Mouse (Mus musculus) urinary bladder, postnatal 14 days (tissue): ENCODE data around the gene Kdr.
A peak's percentile ranks its signal among the peaks of the same experiment; 100 is the strongest.
"Not testable (repeated sequence)": the region's sequence is repeated elsewhere in the genome, so short reads cannot be mapped to it uniquely, and the experiment has no call there.

ENCODE experiments used
- DNase-seq: peaks from one replicate; pipeline ENCODE4 v3.0.0; 2021; ENCODE audit warnings: low spot score

Gene Kdr

DNA sequence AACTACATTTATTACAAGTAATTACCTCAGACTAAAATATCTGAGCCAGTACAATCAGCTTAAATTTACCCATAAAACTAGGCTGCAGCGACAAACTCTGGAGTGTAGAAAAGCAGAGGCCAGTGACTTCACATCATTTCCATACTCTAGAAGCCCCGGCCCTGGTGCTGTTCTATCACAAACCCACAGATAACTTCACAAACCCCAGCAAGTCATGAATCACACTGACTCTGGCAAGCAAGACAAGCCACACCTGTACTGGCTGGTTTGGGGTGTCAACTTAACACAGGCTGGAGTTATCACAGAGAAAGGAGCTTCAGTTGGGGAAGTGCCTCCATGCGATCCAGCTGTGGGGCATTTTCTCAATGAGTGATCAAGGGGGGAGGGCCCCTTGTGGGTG, 18.4 kb downstream of the Kdr start:
- no peak for DNase-seq

DNA sequence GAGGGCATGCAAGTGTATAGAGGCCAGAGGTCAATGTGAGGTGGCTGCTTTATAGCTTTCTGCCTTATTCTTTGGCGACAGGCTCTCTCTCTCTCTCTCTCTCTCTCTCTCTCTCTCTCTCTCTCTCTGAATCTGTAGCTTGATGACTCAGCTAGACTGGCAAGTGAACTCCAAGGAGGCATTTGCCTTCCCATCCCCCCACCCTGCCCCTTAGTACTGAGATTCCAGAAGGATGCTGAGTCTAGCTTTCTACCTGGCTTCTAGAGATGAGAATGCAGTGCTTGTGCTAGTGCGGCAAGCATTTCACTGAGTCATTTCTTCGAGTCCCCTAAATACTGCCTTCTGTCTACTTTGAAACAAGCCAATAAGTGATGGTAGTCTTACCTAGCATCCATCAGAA, 21.7 kb downstream of the Kdr start:
- no peak for DNase-seq

DNA sequence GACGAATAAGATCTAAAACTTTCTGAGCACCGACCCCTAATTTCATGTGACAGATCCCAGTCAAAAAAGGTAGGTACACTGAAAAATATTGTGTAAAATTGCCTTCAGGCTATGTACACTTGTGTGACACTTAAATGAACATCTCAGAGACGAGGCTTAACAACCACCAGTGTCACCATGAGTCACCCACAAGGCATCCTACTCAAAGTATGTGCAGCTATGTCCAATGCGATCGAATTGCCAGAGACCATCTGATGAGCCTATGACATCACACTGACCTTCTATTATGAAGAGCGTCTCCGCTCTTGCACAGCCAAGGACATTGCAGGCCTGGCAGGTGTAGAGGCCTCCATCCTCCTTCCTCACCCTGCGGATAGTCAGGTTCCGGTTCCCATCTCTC, 22.4 kb downstream of the Kdr start:
- DNase-seq = no peak

DNA sequence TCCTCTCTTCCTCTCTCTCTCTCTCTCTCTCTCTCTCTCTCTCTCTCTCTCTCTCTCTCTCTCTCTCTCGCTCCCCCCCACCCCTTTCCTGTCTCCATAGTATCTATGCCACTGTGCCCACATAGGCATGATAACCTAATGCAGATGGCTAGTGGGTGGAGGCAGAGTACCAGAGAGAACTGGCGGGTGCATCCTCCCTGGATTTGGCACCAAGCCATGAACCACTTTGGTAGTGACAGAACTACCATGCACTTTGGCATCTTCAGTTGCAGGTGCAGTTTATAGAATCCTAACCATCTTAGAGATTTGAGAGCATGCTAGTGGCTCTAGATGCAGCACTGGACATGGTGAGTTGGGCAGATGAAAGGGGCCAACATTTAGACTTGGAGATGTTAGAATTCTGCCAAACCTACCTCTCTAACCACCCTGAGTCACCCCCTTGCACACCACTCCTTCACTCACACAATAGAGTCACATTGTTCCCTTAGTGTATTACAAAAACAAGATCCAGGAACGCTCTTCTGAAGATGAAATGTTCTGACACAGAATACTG, 23.4 kb downstream of the Kdr start:
- no peak for DNase-seq

DNA sequence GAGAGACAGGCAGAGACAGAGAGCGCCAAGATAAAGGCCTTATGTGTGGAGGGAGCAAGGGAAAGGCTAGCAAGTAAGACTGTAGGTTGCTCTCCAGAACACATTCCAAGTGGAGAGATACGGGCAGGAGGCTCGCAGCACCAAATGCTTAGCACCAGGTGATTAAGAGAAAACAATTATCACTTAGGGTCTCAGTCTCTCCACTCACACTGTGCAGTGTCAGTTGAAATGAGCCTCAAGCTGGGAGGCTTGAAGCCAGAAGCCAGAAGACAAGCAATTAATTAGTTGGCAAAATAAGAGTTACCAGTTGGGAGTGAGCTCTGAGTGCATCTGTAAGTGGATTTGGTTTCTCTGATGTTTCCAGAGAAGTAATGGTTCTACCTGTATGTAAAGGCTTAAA, 24.0 kb downstream of the Kdr start:
- DNase-seq = no peak

DNA sequence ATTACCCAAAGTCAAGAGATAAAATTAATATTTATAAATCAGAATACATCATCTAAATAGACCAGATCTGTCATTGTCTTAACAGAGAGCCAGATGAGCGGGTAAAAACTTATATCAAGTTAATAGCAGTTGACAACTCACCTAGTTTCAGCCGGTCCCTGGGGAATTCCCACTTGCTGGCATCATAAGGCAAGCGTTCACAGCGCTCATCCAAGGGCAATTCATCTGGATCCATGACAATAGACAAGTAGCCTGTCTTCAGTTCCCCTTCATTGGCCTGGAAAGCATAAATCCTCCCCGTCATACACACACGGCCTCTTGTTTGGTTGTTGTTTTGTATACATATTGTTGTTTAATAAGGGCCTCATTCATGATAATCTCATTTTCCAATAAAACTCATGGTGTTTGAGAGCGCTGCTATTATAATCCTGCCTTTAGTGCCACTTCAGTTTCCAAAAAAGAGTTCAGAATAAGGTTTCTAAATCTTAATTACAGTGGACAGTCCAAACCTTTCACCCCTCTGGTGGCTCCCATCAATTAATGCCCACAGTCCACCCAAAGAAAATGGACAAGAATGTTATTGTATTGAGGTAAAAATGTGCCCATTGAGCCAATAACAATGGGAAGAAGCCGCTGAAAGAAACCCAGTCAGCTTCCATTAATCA, 26.0 kb downstream of the Kdr start:
- DNase-seq = no peak

DNA sequence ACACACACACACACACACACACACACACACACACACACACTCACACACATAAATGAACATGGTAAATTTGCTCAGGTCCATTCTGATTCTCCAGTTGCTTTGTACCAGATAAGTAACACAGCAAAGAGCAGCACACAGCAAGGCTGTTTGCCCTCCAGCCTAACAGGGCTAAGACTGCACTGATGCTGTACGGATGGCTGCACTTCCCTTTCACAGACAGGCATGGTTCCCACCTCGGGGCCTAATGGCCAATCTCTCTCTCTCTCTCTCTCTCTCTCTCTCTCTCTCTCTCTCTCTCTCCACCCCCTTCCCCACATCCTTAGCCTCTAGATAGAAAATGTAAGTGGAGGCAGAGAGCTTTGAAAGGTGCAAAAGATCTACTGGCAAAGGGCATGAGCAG, 27.4 kb downstream of the Kdr start:
- DNase-seq = no peak

DNA sequence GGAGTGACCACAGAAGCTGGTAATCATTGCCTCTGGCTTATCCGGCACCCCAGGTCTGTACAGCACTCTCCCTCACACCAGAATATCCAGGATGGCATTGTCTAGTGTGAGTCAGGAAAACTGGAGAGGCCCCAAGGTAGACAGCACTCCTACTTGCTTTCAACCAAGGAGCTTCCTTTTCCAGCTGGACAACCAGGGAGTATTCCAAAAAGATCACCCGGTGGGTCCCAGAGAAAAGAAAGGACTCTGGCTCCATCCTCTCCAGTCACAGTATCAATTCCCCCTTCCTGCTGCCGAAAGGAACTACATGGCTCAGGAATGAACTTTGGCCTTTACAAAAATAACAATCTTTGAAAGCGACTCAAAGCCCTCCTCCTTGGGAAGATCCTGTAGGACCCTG, 32.9 kb downstream of the Kdr start:
- DNase-seq = no peak

DNA sequence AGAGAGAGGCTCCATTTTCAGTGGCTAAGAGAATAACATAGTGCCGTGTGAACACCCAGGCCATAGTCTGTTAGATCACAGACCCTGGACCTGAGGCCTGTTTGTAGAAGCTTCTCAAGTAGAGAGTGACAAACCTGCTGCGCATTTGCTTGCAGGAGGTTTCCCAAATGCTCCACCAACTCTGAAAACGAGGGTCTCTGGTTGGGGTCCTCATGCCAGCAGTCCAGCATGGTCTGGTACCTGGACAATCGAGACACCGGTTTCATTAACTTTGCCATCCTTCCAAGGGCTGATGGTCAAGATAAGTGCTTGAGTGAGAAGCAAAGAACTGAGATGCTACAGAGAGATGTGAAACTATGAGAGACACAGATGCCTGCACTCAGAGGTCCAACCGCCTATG, 35.0 kb downstream of the Kdr start:
- no peak for DNase-seq

DNA sequence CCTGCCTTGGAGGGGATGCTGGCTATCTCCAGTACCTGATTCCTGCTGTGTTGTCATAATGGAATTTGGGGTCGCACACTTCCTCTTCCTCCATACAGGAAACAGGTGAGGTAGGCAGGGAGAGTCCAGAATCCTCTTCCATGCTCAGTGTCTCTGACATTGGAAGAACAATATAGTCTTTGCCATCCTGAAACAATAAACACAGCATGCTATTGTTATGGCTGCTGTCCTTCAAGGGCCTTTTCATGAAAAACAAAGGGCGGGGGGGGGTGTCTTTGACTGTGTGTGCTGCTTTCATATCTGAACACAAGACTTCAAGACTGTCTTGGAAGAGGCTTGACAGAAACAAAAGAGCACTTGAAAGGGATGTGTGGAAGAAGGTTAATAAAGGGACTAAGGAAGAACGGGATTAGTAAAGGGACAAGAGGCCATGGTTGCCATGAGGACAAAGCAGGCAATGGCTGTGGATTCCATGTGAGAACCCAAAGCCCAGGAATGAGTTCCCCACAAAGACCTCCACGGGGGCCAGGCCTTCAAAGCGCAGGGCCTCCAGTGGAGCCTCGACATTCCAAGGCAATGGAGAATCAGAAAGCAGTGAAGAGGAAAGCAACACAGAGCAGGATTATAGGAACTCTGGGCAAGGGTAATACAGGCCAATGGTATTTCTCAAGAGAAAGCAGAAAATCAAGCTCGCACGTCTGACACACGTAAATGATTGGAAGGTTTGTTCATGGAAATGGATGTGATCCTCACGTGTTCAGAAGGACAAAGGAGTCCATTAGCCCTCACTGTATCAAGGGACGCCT, 36.3 kb downstream of the Kdr start:
- no peak for DNase-seq

DNA sequence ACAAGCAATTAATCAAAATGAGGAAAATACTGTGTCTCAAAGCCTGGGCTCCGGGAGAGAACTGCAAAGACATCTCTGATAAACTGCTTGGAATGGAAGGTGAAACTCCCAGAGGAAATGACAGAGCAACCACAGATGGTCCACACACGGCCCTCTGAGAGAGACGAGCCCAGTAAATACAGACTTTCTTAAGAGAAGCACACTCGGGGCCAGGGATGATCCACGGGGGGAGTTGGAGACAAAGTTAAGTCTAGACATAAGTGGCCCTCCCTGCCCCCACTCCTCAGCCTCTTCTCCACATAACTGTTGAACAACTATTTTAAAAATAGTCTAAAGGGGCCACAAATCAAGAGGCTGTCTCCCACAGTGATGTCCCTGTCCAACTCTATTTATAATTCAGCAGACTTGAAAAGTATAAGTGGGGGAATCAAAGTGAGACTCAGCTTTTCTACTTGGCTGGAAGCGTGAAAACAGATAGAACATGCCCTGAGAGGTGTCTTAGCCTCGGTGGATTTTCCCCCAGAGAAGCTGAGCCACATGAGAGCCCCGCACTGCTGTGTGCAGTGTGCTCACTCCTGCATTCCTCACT, 39.0 kb downstream of the Kdr start:
- DNase-seq = no peak

DNA sequence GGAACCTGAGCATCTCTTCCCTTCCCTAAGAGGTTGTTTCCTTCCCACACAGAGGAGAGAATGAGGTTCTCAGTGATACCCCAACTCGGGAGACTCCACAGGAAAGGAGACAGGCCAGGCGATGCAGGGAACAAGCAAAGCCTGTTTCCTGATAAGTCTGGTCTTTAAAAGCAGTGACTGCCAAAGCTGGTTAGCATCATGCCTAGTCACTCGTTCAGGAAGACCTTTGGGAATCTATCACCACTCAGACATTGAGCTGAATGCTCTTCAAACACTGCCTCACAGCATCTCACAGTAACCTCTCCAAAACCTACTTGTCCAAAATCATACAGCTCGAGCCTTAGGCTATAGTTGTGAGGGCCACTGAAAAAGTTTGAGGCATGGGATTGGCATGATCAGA, 40.2 kb downstream of the Kdr start:
- no peak for DNase-seq

DNA sequence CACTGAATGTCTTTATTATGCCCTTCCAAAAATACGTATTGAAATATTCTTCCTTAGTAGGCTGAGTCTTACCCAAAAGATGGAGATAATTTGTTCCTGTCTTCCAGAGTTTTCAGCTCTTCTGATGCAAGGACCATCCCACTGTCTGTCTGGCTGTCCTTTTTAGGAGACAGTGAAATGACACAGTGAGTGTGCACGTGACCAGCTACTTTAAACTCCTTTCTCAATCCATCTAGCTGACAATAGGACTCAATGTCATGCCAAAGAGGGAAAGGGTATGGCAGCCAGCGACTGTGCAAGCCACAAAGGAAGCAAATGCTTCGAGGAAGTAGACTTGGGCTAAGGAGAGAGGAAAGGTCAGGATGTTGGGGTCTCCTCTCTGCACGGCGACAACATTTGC, 42.0 kb downstream of the Kdr start:
- DNase-seq = no peak

DNA sequence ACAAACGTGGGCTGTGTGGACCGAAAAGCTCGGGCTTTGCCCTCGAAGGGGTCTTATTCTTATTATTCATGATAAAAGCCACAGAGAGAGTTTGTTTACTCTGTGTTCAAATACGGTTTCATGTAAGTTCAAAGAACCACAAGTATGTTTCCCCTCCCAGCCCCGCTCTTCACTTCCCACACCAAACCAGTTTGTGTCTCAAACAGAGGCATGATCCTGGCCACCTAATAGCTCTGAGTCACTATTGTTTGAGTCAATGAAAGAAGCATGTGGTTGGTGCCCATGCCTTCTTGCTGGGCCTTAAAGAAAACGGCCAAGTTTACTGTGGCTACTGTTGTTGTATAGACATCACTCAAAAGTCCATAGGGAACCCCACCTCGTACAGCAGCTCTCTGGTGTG, 43.0 kb downstream of the Kdr start:
- DNase-seq = no peak

DNA sequence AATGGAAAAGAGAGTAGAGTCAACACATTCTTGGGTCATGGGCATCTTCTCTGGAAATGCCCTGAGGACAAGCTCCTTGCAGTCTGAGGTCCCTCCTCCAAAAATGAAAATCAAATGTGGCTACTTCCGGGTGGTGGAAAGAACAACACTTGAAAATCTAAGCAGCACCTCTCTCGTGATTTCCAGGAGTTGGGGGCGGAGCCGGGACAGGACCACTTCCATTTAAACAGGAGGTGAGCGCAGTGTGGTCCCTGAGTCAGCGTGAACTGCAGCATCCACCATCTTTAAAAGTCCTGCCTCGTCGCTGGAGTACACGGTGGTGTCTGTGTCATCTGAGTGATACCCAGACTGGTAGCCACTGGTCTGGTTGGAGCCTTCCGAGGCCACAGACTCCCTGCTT, 44.1 kb downstream of the Kdr start:
- no peak for DNase-seq

DNA sequence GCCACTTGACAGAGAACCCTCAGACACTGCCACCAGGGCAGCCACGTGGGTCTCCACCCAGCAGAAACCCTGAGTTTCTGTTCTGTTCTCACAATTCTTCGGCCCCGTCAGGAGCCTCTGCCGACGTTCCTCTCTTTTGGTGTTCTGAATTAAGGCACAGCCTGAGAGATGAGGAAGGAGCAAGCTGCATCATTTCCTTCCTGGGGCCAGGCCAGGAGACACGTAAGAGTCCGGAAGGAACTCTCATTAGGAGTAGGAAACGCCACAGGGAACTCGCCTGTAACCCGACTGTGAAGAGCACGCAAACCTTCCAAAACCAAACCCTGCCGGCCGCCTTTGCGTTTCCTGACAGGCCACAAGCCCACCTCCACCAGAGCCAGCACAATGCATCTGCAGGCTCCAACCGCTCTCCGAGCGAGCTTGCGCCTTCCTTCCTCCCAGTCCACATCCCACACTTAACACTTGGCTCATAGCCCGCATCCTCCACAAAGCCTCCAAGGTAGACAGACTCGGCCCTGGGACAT, 44.7 kb downstream of the Kdr start:
- DNase-seq = peak; percentile 59

DNA sequence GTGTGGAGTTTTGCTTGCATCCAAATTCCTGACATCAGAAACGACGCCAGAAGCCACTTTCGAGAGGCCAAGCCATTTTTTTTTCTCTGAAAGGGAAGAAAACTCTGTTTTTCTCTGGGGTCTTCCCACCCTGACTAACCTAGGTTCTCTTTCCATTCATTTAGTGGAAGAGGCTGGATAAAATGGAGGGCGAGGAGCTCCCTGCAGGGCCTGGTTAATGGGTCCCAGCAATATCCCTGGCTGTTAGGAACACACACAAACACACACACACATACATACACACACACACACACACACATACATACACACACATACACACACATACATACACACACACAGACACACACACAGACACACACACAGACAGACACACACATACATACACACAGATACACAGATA, 46.8 kb downstream of the Kdr start:
- DNase-seq = not testable (repeated sequence)

DNA sequence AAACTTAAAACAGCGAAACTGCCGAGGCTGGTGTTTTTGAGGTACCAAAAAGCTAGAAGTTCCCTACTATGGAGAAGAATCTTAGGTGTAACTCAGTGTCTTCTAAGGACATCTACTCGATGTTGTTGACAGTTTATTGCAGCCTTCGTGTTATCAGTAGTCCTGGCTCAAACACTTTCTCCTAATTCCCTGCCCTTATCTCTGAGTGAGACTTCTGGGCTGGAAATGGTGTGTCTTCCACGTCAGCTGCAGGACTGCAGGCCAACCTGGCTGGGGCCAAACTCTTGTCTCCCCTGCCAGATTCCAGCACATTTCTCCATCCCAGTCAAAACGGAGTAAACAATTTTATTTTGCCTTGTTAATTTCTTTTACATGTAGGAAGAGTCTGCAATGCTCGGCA, 48.3 kb downstream of the Kdr start:
- no peak for DNase-seq

DNA sequence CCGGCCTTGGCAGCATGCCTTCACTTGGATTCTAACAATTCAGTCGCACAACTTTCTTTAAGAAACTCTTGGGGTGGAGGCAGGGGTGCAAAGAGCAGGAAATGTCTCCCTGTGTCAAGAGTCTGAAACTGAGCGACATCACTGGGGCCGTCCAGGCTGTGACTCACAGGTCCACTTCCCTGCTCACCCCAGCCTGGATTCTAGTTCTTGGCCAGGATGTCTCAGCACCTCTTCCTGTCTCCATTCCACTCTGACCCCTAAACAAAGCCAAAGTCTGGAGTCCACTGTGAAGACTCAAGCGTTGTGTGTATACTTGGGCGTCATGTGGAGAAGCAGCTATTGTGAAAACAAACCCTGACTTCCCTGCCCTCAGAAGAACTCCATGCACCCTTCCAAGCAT, 55.6 kb downstream of the Kdr start:
- no peak for DNase-seq

DNA sequence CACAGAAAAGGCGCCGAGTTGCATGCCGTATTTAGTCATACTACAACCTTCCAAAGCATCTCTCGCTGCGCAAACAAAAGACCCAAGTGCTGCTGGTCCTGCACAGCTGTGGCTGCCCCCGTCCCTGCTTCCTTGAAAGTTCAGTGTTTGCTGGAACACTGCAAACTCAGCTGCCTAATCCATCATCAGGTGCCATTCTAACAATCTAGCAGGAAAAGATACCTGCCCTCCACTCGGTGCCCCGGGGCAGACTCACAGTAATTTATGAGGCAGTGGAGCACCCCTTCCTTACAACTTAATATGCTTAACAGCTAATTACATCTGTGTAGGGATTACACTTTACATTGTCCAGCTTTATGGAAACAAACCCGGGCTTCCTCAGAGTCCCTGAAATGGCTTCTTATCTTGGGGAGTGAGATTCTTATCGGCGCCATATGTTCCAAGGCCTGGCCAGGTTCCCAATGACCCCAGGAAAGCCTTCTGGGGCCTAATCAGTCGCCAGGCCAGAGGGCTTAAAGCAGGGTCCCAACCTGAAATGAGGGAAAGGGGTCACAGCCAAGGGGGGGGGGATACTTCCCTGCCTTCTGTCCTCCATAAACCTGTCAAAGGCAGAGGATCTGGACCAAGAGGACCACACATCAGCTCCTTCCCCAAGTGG, 56.4 kb downstream of the Kdr start:
- DNase-seq = no peak

DNA sequence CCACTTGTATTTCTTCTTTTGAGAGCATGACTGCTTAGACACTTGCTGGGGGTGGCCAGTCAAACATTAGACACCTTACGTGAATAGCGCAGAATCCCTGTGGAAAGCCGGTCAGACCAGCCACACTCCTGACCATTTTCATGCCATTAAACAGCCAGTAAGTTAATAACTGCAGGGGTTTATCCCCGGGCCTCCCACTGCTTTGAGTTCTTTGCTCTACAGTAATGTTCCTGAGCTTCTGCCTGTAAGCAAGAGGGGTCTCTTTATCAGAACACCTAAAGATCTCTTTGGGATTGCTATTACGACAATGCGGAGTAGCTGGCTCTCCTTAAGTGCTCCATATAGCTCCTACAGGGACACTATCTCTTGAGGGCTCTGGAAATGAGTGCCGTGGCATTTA, 58.7 kb downstream of the Kdr start:
- DNase-seq = no peak

DNA sequence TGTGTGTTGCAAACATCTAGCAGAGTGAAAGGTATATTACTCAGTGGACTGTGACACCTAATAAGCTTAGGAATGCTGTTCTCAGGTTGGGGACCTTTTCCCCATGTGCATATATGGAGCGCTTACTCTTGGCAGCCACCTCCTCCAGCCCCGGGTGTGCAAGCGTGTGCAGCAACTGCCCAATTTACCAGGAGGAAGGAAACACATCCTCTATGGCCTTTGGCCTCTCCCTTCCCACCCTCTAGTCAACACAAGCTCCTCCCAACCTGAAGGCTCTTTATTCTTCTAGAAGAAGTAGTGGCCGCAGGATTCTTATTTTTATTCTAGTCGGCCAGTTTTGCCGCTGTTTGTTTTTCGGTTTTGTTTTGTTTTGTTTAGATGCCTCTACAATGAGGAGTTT, 60.1 kb downstream of the Kdr start:
- DNase-seq = no peak

DNA sequence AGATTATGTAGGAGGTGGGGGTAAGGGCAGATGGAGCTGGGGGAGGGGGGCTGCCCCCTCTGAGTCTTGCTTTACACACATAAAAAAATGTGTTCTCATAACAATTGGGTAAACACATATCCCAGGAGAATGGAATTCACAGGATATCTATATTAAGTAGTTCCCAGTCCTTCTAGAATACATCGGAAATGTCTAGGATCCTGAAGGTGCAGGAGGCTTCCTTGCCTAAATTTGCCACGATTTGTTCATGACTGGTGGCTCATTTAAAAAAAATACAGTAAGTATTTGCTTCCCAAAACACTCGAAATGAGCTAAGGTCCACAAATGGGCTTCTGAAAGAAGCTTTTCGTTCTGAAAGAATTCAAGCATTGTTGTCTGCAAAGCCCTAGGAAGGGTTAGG, 61.0 kb downstream of the Kdr start:
- no peak for DNase-seq
